Mouse (Mus musculus) MEL (cell line): ENCODE data around the gene Zfp593.

Experiments used
- CTCF ChIP-seq, 3 experiments: IDR thresholded peaks in 2 of 3; conservative IDR thresholded peaks in 1 of 3; 2 replicates each; pipeline ENCODE4 v1.5.1; 2011 to 2012; ENCODE audit warnings: low read length in 3 of 3, low read depth in 2 of 3, mild to moderate bottlenecking in 2 of 3, improper control_type of control experiment in 1 of 3, inconsistent platforms in 1 of 3, mixed read lengths in 1 of 3, moderate library complexity in 1 of 3; ENCODE audit not compliant: control insufficient read depth in 1 of 3, insufficient read depth in 1 of 3, poor library complexity in 1 of 3, severe bottlenecking in 1 of 3
- EP300 ChIP-seq, 2 experiments: IDR thresholded peaks; 2 replicates each; pipeline ENCODE4 v1.6.1; 2011; ENCODE audit warnings: improper control_type of control experiment in 2 of 2, low read length in 2 of 2, low read depth in 1 of 2, mild to moderate bottlenecking in 1 of 2
- GATA1 ChIP-seq: IDR thresholded peaks from 2 replicates; pipeline ENCODE4 v1.6.1; 2011; ENCODE audit warnings: low read depth, low read length, improper control_type of control experiment
- POLR2A ChIP-seq, 2 experiments: IDR thresholded peaks; 2 replicates each; pipeline ENCODE4 v1.6.1; 2011 to 2012; ENCODE audit warnings: low read length in 2 of 2, mild to moderate bottlenecking in 2 of 2, control low read depth in 1 of 2, improper control_type of control experiment in 1 of 2, low read depth in 1 of 2, moderate library complexity in 1 of 2; ENCODE audit not compliant: control insufficient read depth in 1 of 2, insufficient read depth in 1 of 2, poor library complexity in 1 of 2
- RAD21 ChIP-seq: IDR thresholded peaks from 2 replicates; pipeline ENCODE4 v1.6.1; 2011; ENCODE audit warnings: mild to moderate bottlenecking, low read depth, low read length, improper control_type of control experiment
- UBTF ChIP-seq: IDR thresholded peaks from 2 replicates; pipeline ENCODE4 v1.6.1; 2012; ENCODE audit warnings: low read depth, mild to moderate bottlenecking, inconsistent platforms, low read length, improper control_type of control experiment, moderate library complexity, borderline replicate concordance; ENCODE audit not compliant: insufficient read depth
- ZC3H11A ChIP-seq: IDR thresholded peaks from 2 replicates; pipeline ENCODE4 v1.6.1; 2012; ENCODE audit warnings: low read depth, mild to moderate bottlenecking, inconsistent platforms, low read length, improper control_type of control experiment

- TF ChIP-seq ZC3H11A = no peak
- no peak for TF ChIP-seq GATA1
- TF ChIP-seq EP300 (IDR thresholded peaks at IDR 0.05; ENCODE audit: low read depth in 1 of 2, low read length in 2 of 2) = no peak
- TF ChIP-seq RAD21 = no peak
- TF ChIP-seq POLR2A (IDR thresholded peaks at IDR 0.05; ENCODE audit: control insufficient read depth in 1 of 2, insufficient read depth in 1 of 2, low read depth in 1 of 2, low read length in 2 of 2, poor library complexity in 1 of 2) = no peak
- no peak for TF ChIP-seq CTCF (IDR thresholded peaks at IDR 0.05 in 2 of 3, conservative IDR thresholded peaks at IDR 0.05 in 1 of 3; ENCODE audit: control insufficient read depth in 1 of 3, insufficient read depth in 1 of 3, low read depth in 2 of 3, low read length in 3 of 3, poor library complexity in 1 of 3, severe bottlenecking in 1 of 3)
- TF ChIP-seq UBTF = no peak
Measured at GRCm38 (mm10) chr4:134202904-134203303, 42.5 kb downstream of the Zfp593 start, which contains the start of gene Gm7534.
